Mouse (Mus musculus): Measurements from ENCODE around the gene Epb41l4b. TPM values are rescaled to one million over a fixed set of nuclear protein-coding genes. Genes with fewer than 3 reads are reported as not detected.

Epb41l4b gene
- polyA plus RNA-seq, 1 experiment from 2014 or later = 2.3 TPM

DNA sequence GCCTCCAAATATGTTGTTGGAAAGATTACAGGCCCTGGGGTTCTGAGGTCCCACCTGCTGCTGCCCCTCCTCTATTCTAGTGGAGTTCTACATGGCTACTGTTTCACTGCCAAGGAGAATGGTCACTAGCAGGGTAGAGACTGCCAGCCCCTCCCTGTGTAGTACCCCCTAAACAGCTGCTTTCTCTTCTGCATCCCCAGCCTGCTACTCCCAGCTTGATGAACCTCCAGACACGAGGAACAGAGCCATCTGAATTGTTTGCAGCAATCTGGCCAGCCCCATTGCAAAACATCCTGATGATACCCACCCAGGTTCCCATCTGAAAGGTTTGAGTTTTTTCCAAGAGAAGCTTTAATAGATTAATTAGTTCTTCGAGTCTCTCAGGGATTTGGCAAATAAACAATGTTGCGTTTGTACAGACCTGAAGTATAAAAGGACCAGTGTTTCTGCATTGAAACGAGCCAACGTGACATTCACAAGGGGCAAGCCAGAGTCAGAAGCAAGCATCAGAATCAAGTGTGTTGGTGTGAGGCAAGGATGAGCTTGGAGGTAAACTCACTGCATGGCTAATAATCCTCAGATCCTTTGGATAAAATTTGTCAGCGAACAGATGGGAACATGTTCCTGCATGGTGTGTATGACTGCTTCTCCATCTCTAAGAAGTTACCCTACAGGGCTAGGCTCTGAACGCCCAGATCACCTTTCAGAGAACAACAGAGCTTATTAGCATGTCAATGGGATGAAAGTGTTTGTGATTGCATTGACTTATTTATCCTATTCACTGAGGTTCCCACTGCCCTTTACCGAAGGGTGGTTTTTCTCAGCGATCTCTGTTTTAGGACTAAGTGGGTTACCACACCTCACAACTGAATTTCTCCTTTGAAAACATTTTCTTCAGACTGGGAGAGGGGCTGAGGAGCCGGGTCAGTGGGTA lies 19.8 kb upstream of the Epb41l4b start:
- no peak overlapping the region for H3K27ac ChIP-seq (ENCODE audit: low read depth, low read length)
- no peak overlapping the region for H3K4me2 ChIP-seq
- H3K4me3 ChIP-seq (ENCODE audit: low read depth, low read length) = no peak overlapping the region
- H3K9me3 ChIP-seq (ENCODE audit: control insufficient read depth, low read length) = no peaks in the 10 kb centered on the region
- DNase-seq (ENCODE audit: low spot score) (no peak), ATAC-seq (replicated peaks; ENCODE audit: low FRiP score) (no peak)
- H3K9ac ChIP-seq (ENCODE audit: low read depth, low read length) = no peak overlapping the region
- WGBS = 49% methylated on average over 10 of the region's 10 CpGs
- H3K4me1 ChIP-seq (replicated peaks; ENCODE audit: control insufficient read depth, insufficient read depth, low read length) = no peaks in the 10 kb centered on the region
- no peaks in the 10 kb centered on the region for H3K27me3 ChIP-seq (replicated peaks; ENCODE audit: control insufficient read depth, insufficient read depth, low read length)
- no peaks in the 10 kb centered on the region for H3K36me3 ChIP-seq (ENCODE audit: control insufficient read depth, insufficient read depth, low read length)

- H3K27me3 ChIP-seq (replicated peaks; ENCODE audit: control insufficient read depth, insufficient read depth, low read length) = 0 out of 2 replicates have a peak, but pooled peaks cover 2% of the 10 kb centered on the region
- H3K27ac ChIP-seq (ENCODE audit: low read depth, low read length) = no peak overlapping the region
- no peak overlapping the region for H3K9ac ChIP-seq (ENCODE audit: low read depth, low read length)
- H3K9me3 ChIP-seq (ENCODE audit: control insufficient read depth, low read length) = no peaks in the 10 kb centered on the region
- H3K4me2 ChIP-seq = no peak overlapping the region
- no peak overlapping the region for H3K4me3 ChIP-seq (ENCODE audit: low read depth, low read length)
- DNase-seq (ENCODE audit: low spot score) (no peak), ATAC-seq (replicated peaks; ENCODE audit: low FRiP score) (no peak)
- H3K36me3 ChIP-seq (ENCODE audit: control insufficient read depth, insufficient read depth, low read length) = no peaks in the 10 kb centered on the region
- no peaks in the 10 kb centered on the region for H3K4me1 ChIP-seq (replicated peaks; ENCODE audit: control insufficient read depth, insufficient read depth, low read length)
- 68% methylated on average over 7 of the region's 7 CpGs for WGBS
Measured at GRCm38 (mm10) chr4:57160571-57160970, 17.3 kb upstream of the Epb41l4b start.

DNA sequence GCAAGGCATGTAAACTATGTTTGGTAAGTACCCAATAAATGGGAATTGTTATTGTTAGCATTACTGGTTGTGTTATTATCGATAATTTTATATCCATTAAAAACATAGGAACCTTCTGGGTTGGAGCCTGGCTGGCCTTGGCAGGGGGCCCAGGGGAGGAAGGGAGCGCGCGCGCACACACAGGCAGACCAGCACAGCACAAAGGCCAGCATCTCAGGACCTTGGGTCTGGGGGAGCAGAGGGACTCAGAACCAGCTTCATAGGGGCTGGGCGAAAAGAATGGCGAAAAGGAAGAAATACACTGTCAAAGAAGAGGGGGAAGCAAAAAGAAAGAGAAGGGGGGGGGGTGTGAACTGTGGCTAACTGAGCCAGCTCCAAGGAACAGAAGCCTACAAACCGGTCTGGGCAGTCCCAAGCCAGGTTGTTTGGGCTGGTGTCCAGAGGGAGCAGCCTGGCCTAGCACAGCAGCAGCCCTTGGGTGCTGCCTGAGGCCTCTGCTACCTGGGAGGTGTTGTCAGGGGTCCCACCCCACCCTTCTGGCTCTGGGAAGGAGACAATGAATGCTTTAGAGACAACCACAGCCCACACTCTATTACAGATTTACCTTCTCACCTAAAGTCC lies 13.4 kb upstream of the Epb41l4b start:
- no peaks in the 10 kb centered on the region for H3K9me3 ChIP-seq (ENCODE audit: control insufficient read depth, low read length)

DNA sequence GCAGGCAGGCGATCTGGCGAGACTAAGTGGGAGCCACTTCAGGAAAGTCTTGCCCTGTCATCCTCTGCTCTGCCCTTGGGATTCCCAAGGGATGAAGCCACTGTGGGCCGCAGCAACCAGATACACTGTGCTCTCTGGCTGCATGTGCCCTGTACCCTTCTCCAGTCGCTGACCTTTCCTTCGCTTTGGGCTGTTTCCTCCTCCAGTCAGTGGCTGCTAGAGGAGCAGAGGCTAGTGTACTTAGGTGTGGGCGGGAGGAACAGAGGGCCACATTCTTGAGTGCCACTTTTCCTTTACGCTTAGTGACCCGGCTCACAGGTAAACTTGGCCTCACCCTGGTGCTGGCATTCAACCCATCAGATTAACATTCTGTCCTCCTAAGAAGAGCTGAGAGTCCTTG lies 10.6 kb upstream of the Epb41l4b start:
- no peak for DNase-seq (ENCODE audit: low spot score)
- 60% methylated on average over 8 of the region's 8 CpGs for WGBS
- ATAC-seq (replicated peaks; ENCODE audit: low FRiP score) = peak; percentile 48

More for the DNA sequence above, 13.4 kb upstream of the Epb41l4b start:
- no peak overlapping the region for H3K4me3 ChIP-seq (ENCODE audit: low read depth, low read length)
- no peak overlapping the region for H3K27ac ChIP-seq (ENCODE audit: low read depth, low read length)
- H3K9ac ChIP-seq (ENCODE audit: low read depth, low read length) = no peak overlapping the region
- H3K4me1 ChIP-seq (replicated peaks; ENCODE audit: control insufficient read depth, insufficient read depth, low read length) = peaks cover 16% of the 10 kb centered on the region
- H3K4me2 ChIP-seq = no peak overlapping the region
- DNase-seq (ENCODE audit: low spot score) (no peak), ATAC-seq (replicated peaks; ENCODE audit: low FRiP score) (no peak)
- no peaks in the 10 kb centered on the region for H3K36me3 ChIP-seq (ENCODE audit: control insufficient read depth, insufficient read depth, low read length)
- 0 out of 2 replicates have a peak, but pooled peaks cover 2% of the 10 kb centered on the region for H3K27me3 ChIP-seq (replicated peaks; ENCODE audit: control insufficient read depth, insufficient read depth, low read length)
- WGBS = 78% methylated on average over 8 of the region's 8 CpGs

DNA sequence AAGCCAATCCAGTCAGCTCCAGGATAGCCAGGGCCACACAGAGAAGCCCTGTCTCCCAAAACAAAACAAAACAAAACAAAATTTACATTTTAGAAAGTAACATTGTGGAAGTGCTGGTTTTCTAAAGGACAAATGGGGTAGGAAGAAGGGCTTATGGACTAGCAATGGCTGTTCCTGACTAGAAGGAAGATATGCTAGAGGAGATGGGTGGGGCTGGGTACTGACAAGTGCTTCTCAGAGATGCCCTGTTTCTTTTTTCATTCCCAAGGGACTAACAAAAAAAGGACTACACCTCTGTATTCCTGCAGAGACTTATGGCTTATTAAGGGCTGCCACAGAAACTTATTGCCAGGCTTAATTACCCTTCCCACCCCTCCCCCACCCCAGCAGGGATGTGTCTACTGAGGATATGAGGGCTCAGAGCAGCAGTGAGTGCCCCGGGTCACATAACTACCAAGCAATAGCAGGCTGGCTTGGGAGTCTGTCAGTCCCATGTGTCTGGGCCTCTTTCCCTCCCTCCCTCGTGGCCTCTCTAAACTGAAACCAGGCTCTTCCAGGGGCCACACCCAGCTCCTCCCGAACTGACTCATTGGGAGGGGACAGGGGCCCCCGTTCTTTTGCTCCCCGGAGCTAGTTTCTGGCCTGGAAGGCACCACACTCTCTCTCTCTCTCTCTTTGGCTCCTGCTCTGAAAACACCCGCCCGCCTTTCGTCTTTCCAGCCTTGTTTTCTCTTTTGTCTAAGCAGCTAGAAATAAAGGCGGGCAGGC lies 10.0 kb upstream of the Epb41l4b start:
- 26% methylated on average over 9 of the region's 9 CpGs for WGBS

More for the DNA sequence above, 10.6 kb upstream of the Epb41l4b start:
- Histone ChIP-seq H3K4me1 (replicated peaks; ENCODE audit: control insufficient read depth, insufficient read depth, low read length) (peaks cover 16% of the 10 kb centered on the region), H3K36me3 (ENCODE audit: control insufficient read depth, insufficient read depth, low read length) (no peaks in the 10 kb centered on the region), H3K27ac (ENCODE audit: low read depth, low read length) (no peak overlapping the region; the same call in 1 of the 2 replicates), H3K4me3 (ENCODE audit: low read depth, low read length) (no peak overlapping the region; the same call in 1 of the 2 replicates), H3K9ac (ENCODE audit: low read depth, low read length) (peak overlapping the region; percentile 50), H3K4me2 (peak overlapping the region; percentile 56), H3K9me3 (ENCODE audit: control insufficient read depth, low read length) (no peaks in the 10 kb centered on the region), H3K27me3 (replicated peaks; ENCODE audit: control insufficient read depth, insufficient read depth, low read length) (0 out of 2 replicates have a peak, but pooled peaks cover 2% of the 10 kb centered on the region)

GRCm38 (mm10) chr4:57148182-57148581 lies 4.9 kb upstream of the Epb41l4b start:
- Histone ChIP-seq H3K9me3 (ENCODE audit: control insufficient read depth, low read length) (no peaks in the 10 kb centered on the region), H3K4me3 (ENCODE audit: low read depth, low read length) (no peak overlapping the region), H3K4me1 (replicated peaks; ENCODE audit: control insufficient read depth, insufficient read depth, low read length) (peaks cover 7% of the 10 kb centered on the region; the same call in 1 of the 2 replicates), H3K27me3 (replicated peaks; ENCODE audit: control insufficient read depth, insufficient read depth, low read length) (peaks cover 19% of the 10 kb centered on the region), H3K4me2 (no peak overlapping the region), H3K36me3 (ENCODE audit: control insufficient read depth, insufficient read depth, low read length) (no peaks in the 10 kb centered on the region), H3K27ac (ENCODE audit: low read depth, low read length) (no peak overlapping the region), H3K9ac (ENCODE audit: low read depth, low read length) (no peak overlapping the region)
- DNase-seq (ENCODE audit: low spot score) (no peak), ATAC-seq (replicated peaks; ENCODE audit: low FRiP score) (no peak)
- 53% methylated on average over 3 of the region's 3 CpGs for WGBS

More for the DNA sequence above, 10.0 kb upstream of the Epb41l4b start:
- H3K27me3 ChIP-seq (replicated peaks; ENCODE audit: control insufficient read depth, insufficient read depth, low read length) = 0 out of 2 replicates have a peak, but pooled peaks cover 2% of the 10 kb centered on the region
- peak overlapping the region; percentile 12; the same call in 1 of the 2 replicates for H3K4me3 ChIP-seq (ENCODE audit: low read depth, low read length)
- H3K9me3 ChIP-seq (ENCODE audit: control insufficient read depth, low read length) = no peaks in the 10 kb centered on the region
- ATAC-seq (replicated peaks; ENCODE audit: low FRiP score) = peak; percentile 90
- H3K27ac ChIP-seq (ENCODE audit: low read depth, low read length) = peak overlapping the region; percentile 73
- DNase-seq (ENCODE audit: low spot score) = peak; percentile 47
- H3K4me2 ChIP-seq = peak overlapping the region; percentile 56
- no peaks in the 10 kb centered on the region for H3K36me3 ChIP-seq (ENCODE audit: control insufficient read depth, insufficient read depth, low read length)
- H3K9ac ChIP-seq (ENCODE audit: low read depth, low read length) = peak overlapping the region; percentile 50
- H3K4me1 ChIP-seq (replicated peaks; ENCODE audit: control insufficient read depth, insufficient read depth, low read length) = peaks cover 16% of the 10 kb centered on the region

DNA sequence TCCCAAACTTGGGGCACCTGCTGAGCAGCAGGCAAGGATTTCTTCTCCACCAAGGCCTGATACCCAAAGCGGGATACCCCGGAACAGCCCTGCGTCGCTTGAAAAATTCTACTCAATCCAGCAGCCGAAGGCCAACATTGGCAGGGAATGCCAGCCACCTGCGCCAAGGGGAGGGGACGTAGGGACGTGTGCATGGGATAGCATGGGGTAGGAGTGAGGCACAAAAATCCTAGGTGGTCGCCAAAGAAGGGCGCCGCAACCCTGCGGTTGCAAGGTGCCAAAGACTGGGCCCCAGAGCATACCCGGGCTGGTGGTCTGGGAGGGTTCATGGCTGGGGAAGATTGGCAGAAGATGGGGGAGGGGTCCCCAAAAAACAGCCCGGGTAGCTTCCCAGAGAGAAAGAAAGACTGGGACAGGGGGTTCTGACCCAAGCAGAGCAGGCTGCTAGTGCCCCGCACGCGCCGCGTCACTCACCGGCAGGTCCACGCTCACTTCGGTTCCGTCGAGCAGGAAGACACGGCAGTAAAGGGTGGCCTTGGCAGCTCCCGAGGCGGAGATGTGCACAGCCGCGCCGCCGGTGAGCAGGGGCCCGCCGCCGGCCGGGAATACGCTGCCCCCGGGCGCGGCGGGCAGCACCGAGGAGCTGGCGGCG lies 737 bp downstream of the Epb41l4b start:
- peaks cover 3% of the 10 kb centered on the region; the same call in 1 of the 2 replicates for H3K4me1 ChIP-seq (replicated peaks; ENCODE audit: control insufficient read depth, insufficient read depth, low read length)
- H3K9me3 ChIP-seq (ENCODE audit: control insufficient read depth, low read length) = no peaks in the 10 kb centered on the region
- H3K9ac ChIP-seq (ENCODE audit: low read depth, low read length) = peak overlapping the region; percentile 55
- WGBS = 4% methylated on average over 36 of the region's 43 CpGs
- peak overlapping the region; percentile 90 for H3K4me2 ChIP-seq
- H3K4me3 ChIP-seq (ENCODE audit: low read depth, low read length) = peak overlapping the region; percentile 70
- peaks cover 52% of the 10 kb centered on the region for H3K27me3 ChIP-seq (replicated peaks; ENCODE audit: control insufficient read depth, insufficient read depth, low read length)
- ATAC-seq (replicated peaks; ENCODE audit: low FRiP score) = no peak
- no peak overlapping the region for H3K27ac ChIP-seq (ENCODE audit: low read depth, low read length)
- peak; percentile 42 for DNase-seq (ENCODE audit: low spot score)
- no peaks in the 10 kb centered on the region for H3K36me3 ChIP-seq (ENCODE audit: control insufficient read depth, insufficient read depth, low read length)

GRCm38 (mm10) chr4:57141908-57142361 lies 1.3 kb downstream of the Epb41l4b start:
- H3K27me3 ChIP-seq (replicated peaks; ENCODE audit: control insufficient read depth, insufficient read depth, low read length) = peaks cover 52% of the 10 kb centered on the region
- no peaks in the 10 kb centered on the region for H3K36me3 ChIP-seq (ENCODE audit: control insufficient read depth, insufficient read depth, low read length)
- H3K4me3 ChIP-seq (ENCODE audit: low read depth, low read length) = peak overlapping the region; percentile 70
- no peak overlapping the region for H3K9ac ChIP-seq (ENCODE audit: low read depth, low read length)
- peaks cover 3% of the 10 kb centered on the region; the same call in 1 of the 2 replicates for H3K4me1 ChIP-seq (replicated peaks; ENCODE audit: control insufficient read depth, insufficient read depth, low read length)
- 8% methylated on average over 26 of the region's 26 CpGs for WGBS
- H3K4me2 ChIP-seq = peak overlapping the region; percentile 90
- H3K27ac ChIP-seq (ENCODE audit: low read depth, low read length) = no peak overlapping the region
- DNase-seq (ENCODE audit: low spot score) (peak; percentile 40), ATAC-seq (replicated peaks; ENCODE audit: low FRiP score) (no peak)
- no peaks in the 10 kb centered on the region for H3K9me3 ChIP-seq (ENCODE audit: control insufficient read depth, low read length)

All from liver, embryonic 11.5 days (tissue).